Mouse (Mus musculus) E14TG2a.4 (cell line): ENCODE data around the gene Cdk11b.

Experiments
- CTCF ChIP-seq: conservative IDR thresholded peaks from 2 replicates; pipeline ENCODE4 v1.5.1; 2014; ENCODE audit warnings: low read length
- NANOG ChIP-seq: IDR thresholded peaks from 2 replicates; pipeline ENCODE4 v1.6.1; 2014; ENCODE audit warnings: borderline replicate concordance, low read length, mixed read lengths
- POU5F1 ChIP-seq: IDR thresholded peaks from 2 replicates; pipeline ENCODE4 v1.6.1; 2014; ENCODE audit warnings: low read length, borderline replicate concordance

DNA sequence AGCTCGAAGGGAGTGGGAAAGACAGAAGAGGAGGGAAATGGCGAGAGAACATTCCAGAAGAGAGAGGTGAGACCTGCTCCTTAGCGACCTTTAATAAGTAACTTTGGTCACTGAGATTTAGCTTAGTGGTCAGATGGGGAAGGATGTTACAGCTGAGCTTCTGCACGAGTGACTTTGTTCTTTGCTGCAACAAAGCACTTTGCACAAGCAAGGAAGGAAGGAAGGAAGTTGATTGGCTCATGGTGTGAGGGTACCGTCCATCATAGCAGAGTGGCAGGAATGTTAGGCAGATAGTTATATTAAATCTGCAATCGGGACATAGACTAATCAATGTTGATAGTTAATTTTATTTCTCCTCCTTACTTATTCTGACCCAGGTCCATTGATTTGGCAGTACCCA is 5.6 kb downstream of the Cdk11b start:
- TF ChIP-seq CTCF (no peak), NANOG (no peak), POU5F1 (no peak)
